Mouse (Mus musculus): ENCODE data around the gene Dppa3.

DNA sequence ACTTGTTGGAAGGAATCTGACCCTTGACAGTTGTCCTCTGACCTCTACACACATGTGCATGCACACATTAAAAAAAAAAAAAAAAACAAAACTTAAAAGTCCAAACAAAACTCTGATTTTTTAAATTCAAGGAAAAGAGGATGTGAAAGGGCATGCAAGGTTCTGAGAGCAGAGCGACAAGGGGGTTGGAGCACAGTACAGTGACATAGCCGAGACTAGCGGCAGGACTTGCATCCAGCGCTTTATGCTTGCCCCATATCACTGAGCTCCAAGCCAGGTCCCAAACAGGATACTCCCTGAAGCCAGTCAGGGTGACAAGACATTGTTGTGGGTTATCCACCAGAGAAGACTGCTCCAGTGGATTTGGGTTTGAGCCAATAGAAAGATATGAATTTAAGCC, 28.2 kb upstream of the Dppa3 start:
- no peak for TF ChIP-seq CTCF (IDR thresholded peaks at IDR 0.05; ENCODE audit: extremely low read depth, insufficient read depth, low read length)
- no peak for TF ChIP-seq POLR2A (IDR thresholded peaks at IDR 0.05; ENCODE audit: extremely low read depth, insufficient read depth, low read length)

Measured in cortical plate, adult 2 months (tissue).